Mouse (Mus musculus): ENCODE data around the gene Avl9. TPM values are rescaled to one million over a fixed set of nuclear protein-coding genes. Genes with fewer than 3 reads are reported as not detected.

Avl9 gene
- total RNA-seq, 2 experiments from 2014 or later: 40.4 to 42.1 TPM

DNA sequence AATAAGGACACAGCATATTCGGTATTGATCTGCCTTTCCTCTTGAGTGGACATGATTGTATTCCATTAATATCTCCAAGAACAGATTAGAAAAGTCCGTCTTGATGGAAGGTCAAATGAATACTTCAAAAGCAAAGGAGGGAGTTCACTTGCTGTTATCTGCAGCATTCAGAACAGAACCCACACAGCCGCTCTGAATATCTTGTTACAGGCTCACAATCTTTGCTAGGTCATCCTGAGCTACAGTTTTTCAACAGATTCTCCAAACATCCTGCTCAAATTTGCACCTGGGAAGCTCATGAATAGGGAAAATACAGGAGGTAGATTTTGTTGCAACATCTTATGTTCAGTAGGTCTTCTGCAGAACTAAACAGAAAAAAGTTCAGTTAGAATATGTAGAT, 74.6 kb downstream of the Avl9 start:
- DNase-seq (ENCODE audit: extremely low spot score in 1 of 2, low spot score in 1 of 2): no peak

DNA sequence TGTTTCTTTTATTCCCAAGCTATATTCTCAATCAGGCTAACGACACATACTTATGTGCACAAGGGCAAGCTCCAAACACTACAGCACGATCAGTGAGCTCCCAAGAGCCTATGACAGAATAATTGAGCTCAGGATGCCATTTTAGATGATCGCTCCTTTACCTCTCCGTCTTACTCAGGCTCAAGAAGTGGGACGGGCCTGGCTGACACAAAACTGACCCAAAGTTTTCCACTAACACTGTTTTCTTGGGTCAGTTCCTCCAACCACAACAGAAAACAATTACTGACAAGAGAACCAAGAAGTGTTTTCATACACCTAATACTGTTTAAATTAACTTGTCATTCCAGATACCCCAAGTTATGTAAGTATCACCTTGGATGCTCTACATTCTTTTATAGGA, 80.1 kb downstream of the Avl9 start:
- no peak for DNase-seq (ENCODE audit: extremely low spot score in 1 of 2, low spot score in 1 of 2)

- DNase-seq (ENCODE audit: extremely low spot score in 1 of 2, low spot score in 1 of 2): no peak
Observed at GRCm38 (mm10) chr6:56796232-56796631, 81.5 kb downstream of the Avl9 start.

GRCm38 (mm10) chr6:56796668-56797141, 82.0 kb downstream of the Avl9 start:
- DNase-seq (ENCODE audit: extremely low spot score in 1 of 2, low spot score in 1 of 2): no peak

GRCm38 (mm10) chr6:56797311-56798151, 82.8 kb downstream of the Avl9 start, which contains the start of gene Kbtbd2:
TSS of gene Kbtbd2 (minus strand) at chr6:56797813.
- peak; percentile 85 to 96 for DNase-seq (ENCODE audit: extremely low spot score in 1 of 2, low spot score in 1 of 2)

DNA sequence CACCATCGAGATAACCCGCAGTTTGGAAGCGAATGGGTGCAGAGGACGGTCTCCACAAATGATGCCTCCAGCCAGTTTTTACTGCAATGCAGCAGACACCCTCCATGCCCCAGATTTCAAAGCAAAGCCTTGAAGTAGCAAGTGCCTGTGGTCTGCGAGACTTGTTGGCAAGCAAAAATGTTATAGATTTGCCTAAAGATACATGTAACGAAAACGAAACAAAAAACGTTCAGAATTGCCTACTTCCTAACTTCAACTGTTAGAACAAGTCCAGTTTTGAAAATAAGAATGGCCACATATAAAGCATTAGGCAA, 83.4 kb downstream of the Avl9 start:
- DNase-seq (ENCODE audit: extremely low spot score in 1 of 2, low spot score in 1 of 2): peak in 1 of 2 experiments; percentile 15

DNA sequence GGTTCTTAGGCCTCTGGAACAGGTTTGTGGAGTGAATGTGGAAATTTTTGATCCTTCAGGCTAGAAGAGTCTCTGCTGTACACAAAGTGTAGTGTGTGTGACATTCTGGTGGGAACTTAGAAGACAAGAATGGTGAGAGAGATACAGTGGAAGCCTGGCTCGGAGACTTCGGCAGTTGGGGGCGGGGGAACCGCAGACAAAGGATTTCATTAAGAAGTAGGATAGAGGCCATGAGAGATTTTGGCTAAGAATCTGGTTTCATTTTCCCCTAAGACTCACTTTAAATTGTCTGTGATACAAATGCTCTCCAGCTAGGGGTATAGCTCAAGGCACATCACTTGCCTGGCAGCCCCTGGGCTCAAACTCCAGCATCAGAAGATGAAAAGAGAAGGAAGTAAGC, 90.3 kb downstream of the Avl9 start:
- DNase-seq (ENCODE audit: extremely low spot score in 1 of 2, low spot score in 1 of 2): no peak

DNA sequence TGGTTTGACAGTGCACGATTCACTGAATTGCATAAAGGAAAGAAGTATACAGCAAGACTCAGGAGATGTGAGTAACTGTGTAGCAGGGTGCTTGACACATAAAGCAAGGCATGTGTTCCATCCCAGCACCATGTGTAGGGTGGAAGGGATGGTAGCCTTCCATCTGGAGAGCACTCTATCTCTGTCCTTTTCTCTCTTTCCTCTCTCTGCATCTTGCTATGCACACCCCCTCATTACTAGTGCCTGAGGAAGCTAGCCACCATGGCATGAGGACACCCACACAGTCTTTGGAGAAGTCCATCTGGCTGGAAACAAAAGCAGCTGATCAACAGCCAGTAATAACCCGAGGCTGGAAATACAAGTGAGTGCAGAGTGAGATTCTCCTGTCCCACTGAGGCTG, 91.5 kb downstream of the Avl9 start:
- DNase-seq (ENCODE audit: extremely low spot score in 1 of 2, low spot score in 1 of 2): no peak

- DNase-seq (ENCODE audit: extremely low spot score in 1 of 2, low spot score in 1 of 2): peak in 1 of 2 experiments; percentile 10
Observed at GRCm38 (mm10) chr6:56808656-56809055, 94.0 kb downstream of the Avl9 start.

Other genes starting within 250 kb of the Avl9 start
- gene Pde1c, start 145.8 kb upstream of the Avl9 start, total RNA-seq (2021): 1 to 10 TPM; 3.1 to 3.6 TPM
- gene Lsm5, start 10.2 kb upstream of the Avl9 start, total RNA-seq (2021): 10 to 100 TPM; 18.3 to 18.5 TPM
- 10 to 100 TPM; 49.0 to 53.0 TPM for gene Kbtbd2, start 82.9 kb downstream of the Avl9 start, total RNA-seq (2021)
- 10 to 100 TPM; 26.6 to 29.5 TPM for gene Fkbp9, start 117.2 kb downstream of the Avl9 start, total RNA-seq (2021)
- gene Nt5c3, start 209.0 kb downstream of the Avl9 start, total RNA-seq (2021): 10 to 100 TPM; 40.9 TPM
- under 1 TPM; 0.16 to 0.22 TPM for gene Vmn1r4, start 209.1 kb downstream of the Avl9 start, total RNA-seq (2021)

Data from layer of hippocampus, postnatal 25 days (tissue).